Mouse (Mus musculus) hindbrain, postnatal 0 days (tissue): ENCODE results near the gene Rara. TPM values are rescaled to one million over a fixed set of nuclear protein-coding genes. Genes with fewer than 3 reads are reported as not detected.
A peak's percentile ranks its signal among the peaks of the same experiment; 100 is the strongest.

Experiments used
- ATAC-seq: fragments of 200-750 bp; cut with Nextera tagmentation; 2 replicates; pipeline ENCODE4 v1.8.0; 2017; ENCODE audit warnings: mild to moderate bottlenecking, moderate TSS enrichment, moderate library complexity
- DNase-seq: peaks from one replicate; pipeline ENCODE4 v3.0.0-alpha.2; 2015; ENCODE audit warnings: low spot score
- H3K27ac ChIP-seq: fragments of 300-500 bp; sonication (generic); 2 replicates; pipeline ENCODE4 v1.5.1; 2014; ENCODE audit warnings: mild to moderate bottlenecking
- H3K27me3 ChIP-seq: fragments of 300-500 bp; sonication (generic); 2 replicates; pipeline ENCODE4 v1.6.1; 2014; ENCODE audit warnings: low read length, mixed read lengths; ENCODE audit not compliant: insufficient read depth
- H3K36me3 ChIP-seq: fragments of 300-500 bp; sonication (generic); 2 replicates; pipeline ENCODE4 v1.6.1; 2014; ENCODE audit warnings: low read length, mixed read lengths; ENCODE audit not compliant: insufficient read depth
- H3K4me1 ChIP-seq: fragments of 300-500 bp; sonication (generic); 2 replicates; pipeline ENCODE4 v1.6.1; 2014; ENCODE audit warnings: antibody characterized with exemption, low read length, mixed read lengths; ENCODE audit not compliant: insufficient read depth
- H3K4me2 ChIP-seq: fragments of 300-500 bp; sonication (generic); 2 replicates; pipeline ENCODE4 v1.6.1; 2014; ENCODE audit warnings: low read depth, mild to moderate bottlenecking, low read length, moderate library complexity, mixed read lengths
- H3K4me3 ChIP-seq: fragments of 300-500 bp; sonication (generic); 2 replicates; pipeline ENCODE4 v1.5.1; 2014; ENCODE audit warnings: low read length
- H3K9ac ChIP-seq: fragments of 300-500 bp; sonication (generic); replicated peaks from 2 replicates; pipeline ENCODE4 v1.6.1; 2014; ENCODE audit warnings: mild to moderate bottlenecking, low read length, moderate library complexity, mixed read lengths
- H3K9me3 ChIP-seq: fragments of 300-500 bp; sonication (generic); 2 replicates; pipeline ENCODE4 v1.6.1; 2016; ENCODE audit warnings: low read length, mixed read lengths
- CTCF ChIP-seq: IDR thresholded peaks from 2 replicates; pipeline ENCODE4 v1.5.1; 2016; ENCODE audit warnings: antibody characterized with exemption, control low read depth, low read depth
- WGBS: fragments of 180-500 bp; shearing (Covaris S2); extraction: QIAGEN DNeasy Blood & Tissue Kit; methylation state at CpG from one replicate; pipeline ENCODE4 v1.1.7; 2014; 5-methylcytosine and 5-hydroxymethylcytosine counted together
- polyA plus RNA-seq: library from polyadenylated mRNA; unstranded; fragments of >200 nt; fragmentation: Nextera tagmentation; extraction: Ambion mirVana; gene quantifications from 2 replicates; pipeline ENCODE4 v1.2.1, GENCODE M21; 2015
- total RNA-seq: library from RNA; depleted of rRNA; stranded (reverse); fragments of >200 nt; gene quantifications from 2 replicates; pipeline ENCODE4 v1.2.3, GENCODE M21; 2014; rRNA removed

Gene Rara
- total and polyA plus RNA-seq, 2 experiments from 2014 or later: 9.5 to 19.2 TPM

GRCm38 (mm10) chr11:99013856-99014255 is 86.2 kb downstream of the Rara start:
- no peaks in the 10 kb centered on the region for H3K27me3 ChIP-seq
- 92% methylated on average over 1 of the region's 1 CpGs for WGBS
- H3K4me3 ChIP-seq: no peak overlapping the region
- no peak overlapping the region for H3K27ac ChIP-seq
- ATAC-seq (no peak), DNase-seq (no peak)
- H3K9ac ChIP-seq: no peak overlapping the region
- no peaks in the 10 kb centered on the region for H3K36me3 ChIP-seq
- no peak for TF ChIP-seq CTCF
- H3K4me2 ChIP-seq: no peak overlapping the region
- H3K4me1 ChIP-seq: no peaks in the 10 kb centered on the region
- H3K9me3 ChIP-seq: no peaks in the 10 kb centered on the region

- H3K9ac ChIP-seq: no peak overlapping the region
- 94% methylated on average over 6 of the region's 6 CpGs for WGBS
- no peak overlapping the region for H3K4me2 ChIP-seq
- H3K4me1 ChIP-seq: 0 out of 2 replicates have a peak, but pooled peaks cover 5% of the 10 kb centered on the region
- no peak overlapping the region for H3K4me3 ChIP-seq
- no peaks in the 10 kb centered on the region for H3K27me3 ChIP-seq
- DNase-seq (no peak), ATAC-seq (no peak)
- H3K36me3 ChIP-seq: no peaks in the 10 kb centered on the region
- no peaks in the 10 kb centered on the region for H3K9me3 ChIP-seq
- H3K27ac ChIP-seq: no peak overlapping the region
- no peak for TF ChIP-seq CTCF
Measured at GRCm38 (mm10) chr11:99019844-99020243, 92.2 kb downstream of the Rara start.

DNA sequence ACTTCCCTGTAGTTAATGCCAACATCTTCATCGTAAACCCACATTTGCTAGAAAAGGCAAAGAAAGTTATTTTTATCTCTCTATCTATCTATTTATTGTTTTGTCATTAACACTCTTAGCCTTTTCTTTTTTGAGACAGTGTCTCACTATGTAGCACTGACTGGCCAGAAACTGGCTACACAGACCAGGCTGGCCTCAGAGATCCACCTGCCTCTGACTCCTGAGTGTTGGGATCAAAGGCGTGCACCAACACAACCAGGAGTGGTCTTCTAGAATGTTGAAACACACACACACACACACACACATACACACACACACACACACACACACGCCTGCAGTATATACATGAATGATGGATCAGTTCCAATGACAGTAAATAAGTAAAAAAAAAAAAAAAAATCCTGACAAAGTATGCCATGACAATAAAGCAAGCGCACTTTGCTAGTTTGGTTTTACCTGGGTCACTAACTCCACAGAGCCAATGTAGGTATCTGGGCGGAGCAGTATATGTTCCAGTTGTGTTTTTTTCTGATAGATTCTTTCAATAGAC is 94.8 kb downstream of the Rara start:
- H3K4me2 ChIP-seq: peak overlapping the region; percentile 81
- H3K27me3 ChIP-seq: no peaks in the 10 kb centered on the region
- H3K4me3 ChIP-seq: peak overlapping the region; percentile 66
- 0 out of 2 replicates have a peak, but pooled peaks cover 5% of the 10 kb centered on the region for H3K4me1 ChIP-seq
- H3K27ac ChIP-seq: no peak overlapping the region
- H3K9me3 ChIP-seq: no peaks in the 10 kb centered on the region
- DNase-seq (no peak), ATAC-seq (no peak)
- TF ChIP-seq CTCF: no peak
- no peak overlapping the region for H3K9ac ChIP-seq
- H3K36me3 ChIP-seq: no peaks in the 10 kb centered on the region
- 81% methylated on average over 5 of the region's 5 CpGs for WGBS

GRCm38 (mm10) chr11:99023094-99023493 is 95.5 kb downstream of the Rara start:
- no peak for ATAC-seq
- H3K4me2 ChIP-seq: peak overlapping the region; percentile 81
- H3K4me1 ChIP-seq: 0 out of 2 replicates have a peak, but pooled peaks cover 5% of the 10 kb centered on the region
- H3K36me3 ChIP-seq: no peaks in the 10 kb centered on the region
- H3K4me3 ChIP-seq: peak overlapping the region; percentile 66
- 10% methylated on average over 4 of the region's 4 CpGs for WGBS
- H3K27me3 ChIP-seq: no peaks in the 10 kb centered on the region
- DNase-seq: no peak
- peak overlapping the region; percentile 49 for H3K9ac ChIP-seq
- no peaks in the 10 kb centered on the region for H3K9me3 ChIP-seq
- no peak overlapping the region for H3K27ac ChIP-seq
- TF ChIP-seq CTCF: no peak

GRCm38 (mm10) chr11:99023500-99024467 is 96.2 kb downstream of the Rara start, which contains the start of gene Top2a:
Gene Top2a (minus strand): TSS chr11:99024189.
- peak within 1 kb of the TSS; percentile 59; the same call in 1 of the 2 replicates for H3K27ac ChIP-seq
- WGBS: under 1% methylated on average over 54 of the region's 54 CpGs

More at GRCm38 (mm10) chr11:99023500-99024467, 96.2 kb downstream of the Rara start, which contains the start of gene Top2a:
- peak within 1 kb of the TSS; percentile 66 for H3K4me3 ChIP-seq
- H3K9ac ChIP-seq: peak within 1 kb of the TSS; percentile 49
- no peaks in the 10 kb centered on the region for H3K36me3 ChIP-seq
- DNase-seq: peak; percentile 98
- TF ChIP-seq CTCF: no peak
- ATAC-seq: peak; percentile 98
- H3K27me3 ChIP-seq: no peaks in the 10 kb centered on the region
- H3K4me2 ChIP-seq: peak within 1 kb of the TSS; percentile 81
- 0 out of 2 replicates have a peak, but pooled peaks cover 5% of the 10 kb centered on the region for H3K4me1 ChIP-seq
- no peaks in the 10 kb centered on the region for H3K9me3 ChIP-seq

Other genes starting within 250 kb of the Rara start
- gene Psmd3, start 245.3 kb upstream of the Rara start, total RNA-seq: 131 and 143 TPM in 2 replicates
- gene Psmd3, start 245.3 kb upstream of the Rara start, polyA plus RNA-seq: 185 and 190 TPM in 2 replicates
- gene Csf3, start 226.6 kb upstream of the Rara start, total RNA-seq: not detected in 2 replicates
- not detected in 2 replicates for gene Csf3, start 226.6 kb upstream of the Rara start, polyA plus RNA-seq
- 63.2 and 88.6 TPM in 2 replicates for gene Med24, start 198.4 kb upstream of the Rara start, total RNA-seq
- 47.1 and 48.3 TPM in 2 replicates for gene Med24, start 198.4 kb upstream of the Rara start, polyA plus RNA-seq
- 725 and 812 TPM in 2 replicates for gene Thra, start 187.2 kb upstream of the Rara start, total RNA-seq
- gene Thra, start 187.2 kb upstream of the Rara start, polyA plus RNA-seq: 160 TPM in 2 replicates
- gene Nr1d1, start 152.5 kb upstream of the Rara start, total RNA-seq: 7.5 and 8.6 TPM in 2 replicates
- gene Nr1d1, start 152.5 kb upstream of the Rara start, polyA plus RNA-seq: 10.2 and 13.5 TPM in 2 replicates
- gene Msl1, start 132.3 kb upstream of the Rara start, total RNA-seq: 77.7 and 94.3 TPM in 2 replicates
- gene Msl1, start 132.3 kb upstream of the Rara start, polyA plus RNA-seq: 25.0 and 25.4 TPM in 2 replicates
- 24.4 and 74.0 TPM in 2 replicates for gene Casc3, start 122.9 kb upstream of the Rara start, total RNA-seq
- gene Casc3, start 122.9 kb upstream of the Rara start, polyA plus RNA-seq: 35.4 and 35.7 TPM in 2 replicates
- gene Rapgefl1, start 91.0 kb upstream of the Rara start, total RNA-seq: 29.5 and 44.1 TPM in 2 replicates
- gene Rapgefl1, start 91.0 kb upstream of the Rara start, polyA plus RNA-seq: 11.0 TPM in 2 replicates
- gene Wipf2, start 64.2 kb upstream of the Rara start, total RNA-seq: 8.1 and 10.4 TPM in 2 replicates
- gene Wipf2, start 64.2 kb upstream of the Rara start, polyA plus RNA-seq: 3.5 and 3.7 TPM in 2 replicates
- gene Cdc6, start 20.0 kb upstream of the Rara start, total RNA-seq: 2.5 and 4.6 TPM in 2 replicates
- 3.0 and 3.4 TPM in 2 replicates for gene Cdc6, start 20.0 kb upstream of the Rara start, polyA plus RNA-seq
- gene Gjd3, start 55.2 kb downstream of the Rara start, total RNA-seq: 0.75 and 5.0 TPM in 2 replicates
- gene Gjd3, start 55.2 kb downstream of the Rara start, polyA plus RNA-seq: 4.8 and 5.9 TPM in 2 replicates
- gene Top2a, start 96.4 kb downstream of the Rara start, total RNA-seq: 43.8 and 44.4 TPM in 2 replicates
- 34.2 and 39.1 TPM in 2 replicates for gene Top2a, start 96.4 kb downstream of the Rara start, polyA plus RNA-seq
- gene Igfbp4, start 113.4 kb downstream of the Rara start, total RNA-seq: 81.3 and 82.2 TPM in 2 replicates
- gene Igfbp4, start 113.4 kb downstream of the Rara start, polyA plus RNA-seq: 96.3 and 103 TPM in 2 replicates
- gene Tns4, start 161.5 kb downstream of the Rara start, total RNA-seq: 1.3 TPM in 1 of 2 replicates, not detected in the other
- 0.08 TPM in 1 of 2 replicates, not detected in the other for gene Tns4, start 161.5 kb downstream of the Rara start, polyA plus RNA-seq
- 0.40 TPM in 1 of 2 replicates, not detected in the other for gene Ccr7, start 227.3 kb downstream of the Rara start, total RNA-seq
- gene Ccr7, start 227.3 kb downstream of the Rara start, polyA plus RNA-seq: not detected in 2 replicates